Mouse (Mus musculus) bone marrow macrophage, adult 2 months (primary cell): ENCODE data around the gene Grifin.

Experiments used
- CTCF ChIP-seq: IDR thresholded peaks from 2 replicates; pipeline ENCODE4 v1.5.1; 2012; ENCODE audit warnings: low read depth, mild to moderate bottlenecking, low read length, moderate library complexity
- POLR2A ChIP-seq: IDR thresholded peaks from 2 replicates; pipeline ENCODE4 v1.6.1; 2012; ENCODE audit warnings: mild to moderate bottlenecking, low read depth, low read length, borderline replicate concordance

GRCm38 (mm10) chr5:140513921-140514320, 51.0 kb downstream of the Grifin start:
- no peak for TF ChIP-seq POLR2A
- TF ChIP-seq CTCF, result no peak
